Mouse (Mus musculus) erythroblast, embryonic 14.5 days (primary cell): ENCODE measurements around the gene Pxylp1.

ENCODE experiments used
- GATA1 ChIP-seq: IDR thresholded peaks from 2 replicates; pipeline ENCODE4 v1.6.1; 2012; ENCODE audit warnings: low read length, inconsistent platforms, mixed read lengths
- TAL1 ChIP-seq: IDR thresholded peaks from 3 replicates; pipeline ENCODE4 v1.6.1; 2012; ENCODE audit warnings: low read length, inconsistent platforms, mixed read lengths

DNA sequence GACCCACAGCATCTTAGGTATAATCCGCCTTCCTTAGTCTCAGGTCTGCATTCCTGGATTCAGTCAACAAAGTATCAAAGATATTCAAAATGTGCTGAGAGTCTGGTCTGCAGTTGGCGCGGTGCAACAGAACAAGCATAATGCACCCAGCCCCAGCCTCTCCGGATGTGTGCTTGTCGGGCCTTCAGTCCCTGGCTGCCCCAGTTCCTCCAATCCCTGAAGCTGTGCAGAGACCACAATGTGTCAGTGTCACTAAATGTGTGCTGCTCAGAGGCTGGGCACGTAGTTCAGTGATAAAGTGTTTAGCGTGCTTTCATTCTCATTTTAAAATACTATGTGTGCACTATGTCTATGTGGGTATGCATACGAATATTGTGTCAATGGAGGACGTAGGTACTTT, 108.8 kb downstream of the Pxylp1 start:
- TF ChIP-seq GATA1 (no peak), TAL1 (no peak)
